Mouse (Mus musculus) limb, embryonic 14.5 days (tissue): ENCODE data around the gene Smo. TPM values are rescaled to one million over a fixed set of nuclear protein-coding genes. Genes with fewer than 3 reads are reported as not detected.
A peak's percentile ranks its signal among the peaks of the same experiment; 100 is the strongest.

ENCODE experiments used
- ATAC-seq: fragments of 200-750 bp; cut with Nextera tagmentation; 2 replicates; pipeline ENCODE4 v1.8.0; 2017; ENCODE audit warnings: low read depth, moderate number of reproducible peaks, moderate TSS enrichment; ENCODE audit not compliant: low FRiP score
- DNase-seq: peaks from one replicate; pipeline ENCODE4 v3.0.0-alpha.2; 2015; ENCODE audit warnings: low spot score
- H3K27ac ChIP-seq: fragments of 300-500 bp; sonication (generic); replicated peaks from 2 replicates; pipeline ENCODE4 v1.5.1; 2014; ENCODE audit warnings: low read depth, mild to moderate bottlenecking, low read length, moderate library complexity, mixed read lengths
- H3K27me3 ChIP-seq: fragments of 300-500 bp; sonication (generic); 2 replicates; pipeline ENCODE4 v1.6.1; 2014; ENCODE audit warnings: low read length, mixed read lengths; ENCODE audit not compliant: control insufficient read depth, insufficient read depth
- H3K36me3 ChIP-seq: fragments of 300-500 bp; sonication (generic); 2 replicates; pipeline ENCODE4 v1.6.1; 2014; ENCODE audit warnings: mild to moderate bottlenecking, low read length, moderate library complexity, mixed read lengths; ENCODE audit not compliant: control insufficient read depth, insufficient read depth
- H3K4me1 ChIP-seq: fragments of 300-500 bp; sonication (generic); 2 replicates; pipeline ENCODE4 v1.6.1; 2014; ENCODE audit warnings: antibody characterized with exemption, low read length, mixed read lengths; ENCODE audit not compliant: control insufficient read depth, insufficient read depth
- H3K4me2 ChIP-seq: fragments of 300-500 bp; sonication (generic); replicated peaks from 2 replicates; pipeline ENCODE4 v1.6.1; 2014; ENCODE audit warnings: low read depth, mild to moderate bottlenecking, low read length, moderate library complexity; ENCODE audit not compliant: severe bottlenecking
- H3K4me3 ChIP-seq: fragments of 300-500 bp; sonication (generic); replicated peaks from 2 replicates; pipeline ENCODE4 v1.5.1; 2014; ENCODE audit warnings: low read length
- H3K9ac ChIP-seq: fragments of 300-500 bp; sonication (generic); 2 replicates; pipeline ENCODE4 v1.6.1; 2014; ENCODE audit warnings: mild to moderate bottlenecking, low read depth, low read length, moderate library complexity; ENCODE audit not compliant: severe bottlenecking
- H3K9me3 ChIP-seq: fragments of 300-500 bp; sonication (generic); 2 replicates; pipeline ENCODE4 v1.6.1; 2016; ENCODE audit warnings: low read length; ENCODE audit not compliant: control insufficient read depth
- POLR2A ChIP-seq: fragments of 200-500 bp; IDR thresholded peaks from 2 replicates; pipeline ENCODE4 v1.8.0; 2012; ENCODE audit warnings: inconsistent platforms, mild to moderate bottlenecking, moderate library complexity, borderline replicate concordance; ENCODE audit not compliant: insufficient read depth, insufficient read length; ENCODE audit errors: extremely low read depth
- WGBS: fragments of 180-500 bp; shearing (Covaris S2); extraction: QIAGEN DNeasy Blood & Tissue Kit; methylation state at CpG from one replicate; pipeline ENCODE4 v1.1.7; 2014; 5-methylcytosine and 5-hydroxymethylcytosine counted together
- polyA plus RNA-seq, 2 experiments: library from polyadenylated mRNA; depleted of rRNA in 1 of 2; stranded (reverse) in 1 of 2; unstranded in 1 of 2; fragments of >200 nt; fragmentation: Nextera tagmentation in 1 of 2; extraction: Ambion mirVana in 1 of 2; gene quantifications; 2 replicates each; pipeline versions ENCODE4 v1.2.1 to v1.2.3; 2012 to 2014

Gene Smo
- polyA plus RNA-seq, 2 experiments = 58.1 to 104 TPM

DNA sequence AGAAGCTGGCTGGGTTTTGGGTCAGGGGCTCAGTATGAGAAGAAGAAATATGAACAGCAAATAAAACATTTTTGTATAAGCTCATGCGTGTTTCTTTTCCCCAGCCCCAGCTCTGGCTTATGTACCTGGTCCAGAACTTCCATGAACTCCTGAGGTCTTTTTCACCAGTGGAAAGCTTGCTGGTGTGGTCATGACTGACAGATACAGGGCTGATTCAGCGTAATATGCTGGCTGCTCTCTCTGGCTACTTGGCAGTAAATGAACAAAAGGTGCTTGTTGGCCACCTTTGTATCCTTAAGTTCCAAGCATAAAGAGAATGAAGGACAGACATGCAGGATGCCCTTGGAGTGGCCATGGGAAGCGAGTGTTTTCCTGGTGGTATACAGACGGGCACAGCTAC lies 26.0 kb downstream of the Smo start:
- no peak overlapping the region for H3K27ac ChIP-seq
- H3K9me3 ChIP-seq = no peaks in the 10 kb centered on the region
- H3K9ac ChIP-seq = no peak overlapping the region
- H3K36me3 ChIP-seq = peaks cover 49% of the 10 kb centered on the region
- no peaks in the 10 kb centered on the region for H3K4me1 ChIP-seq
- 92% methylated on average over 4 of the region's 4 CpGs for WGBS
- H3K4me2 ChIP-seq = no peak overlapping the region
- DNase-seq (no peak), ATAC-seq (no peak)
- H3K27me3 ChIP-seq = no peaks in the 10 kb centered on the region
- no peak overlapping the region for H3K4me3 ChIP-seq
- no peak for TF ChIP-seq POLR2A

DNA sequence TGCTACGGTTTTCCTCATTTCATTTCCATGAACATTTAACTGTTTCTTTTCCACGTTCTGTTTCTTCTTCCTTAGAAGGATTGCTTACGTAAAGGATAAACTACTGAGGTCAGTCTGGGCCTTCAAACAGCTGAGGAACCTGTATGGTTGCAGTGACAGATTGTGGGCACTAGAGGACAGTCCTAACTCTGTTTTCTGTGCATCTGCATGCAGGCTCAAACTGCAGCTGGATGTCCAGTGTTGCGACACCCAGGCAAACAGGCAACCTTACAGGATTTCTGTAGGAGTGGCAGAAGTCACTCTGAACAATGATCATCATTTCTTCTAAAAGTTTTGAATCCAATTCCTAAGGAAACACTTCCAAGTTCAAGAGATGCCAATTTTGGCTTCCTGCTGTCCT lies 27.2 kb downstream of the Smo start:
- no peak for DNase-seq
- H3K9ac ChIP-seq = no peak overlapping the region
- no peak overlapping the region for H3K27ac ChIP-seq
- no peaks in the 10 kb centered on the region for H3K27me3 ChIP-seq
- H3K36me3 ChIP-seq = peaks cover 37% of the 10 kb centered on the region
- H3K4me1 ChIP-seq = no peaks in the 10 kb centered on the region
- H3K9me3 ChIP-seq = no peaks in the 10 kb centered on the region
- no peak overlapping the region for H3K4me2 ChIP-seq
- H3K4me3 ChIP-seq = no peak overlapping the region
- 56% methylated on average over 4 of the region's 4 CpGs for WGBS
- no peak for ATAC-seq
- no peak for TF ChIP-seq POLR2A

- Histone ChIP-seq H3K9me3 (no peaks in the 10 kb centered on the region), H3K4me2 (no peak overlapping the region), H3K36me3 (0 out of 2 replicates have a peak, but pooled peaks cover 9% of the 10 kb centered on the region), H3K4me3 (no peak overlapping the region), H3K4me1 (peaks cover 4% of the 10 kb centered on the region; the same call in 1 of the 2 replicates), H3K27ac (no peak overlapping the region), H3K9ac (no peak overlapping the region), H3K27me3 (no peaks in the 10 kb centered on the region)
- WGBS = 91% methylated on average over 2 of the region's 2 CpGs
- no peak for DNase-seq
- TF ChIP-seq POLR2A = no peak
- ATAC-seq = no peak
These were observed 31.6 kb downstream of the Smo start for GRCm38 (mm10) chr6:29766874-29767273.

DNA sequence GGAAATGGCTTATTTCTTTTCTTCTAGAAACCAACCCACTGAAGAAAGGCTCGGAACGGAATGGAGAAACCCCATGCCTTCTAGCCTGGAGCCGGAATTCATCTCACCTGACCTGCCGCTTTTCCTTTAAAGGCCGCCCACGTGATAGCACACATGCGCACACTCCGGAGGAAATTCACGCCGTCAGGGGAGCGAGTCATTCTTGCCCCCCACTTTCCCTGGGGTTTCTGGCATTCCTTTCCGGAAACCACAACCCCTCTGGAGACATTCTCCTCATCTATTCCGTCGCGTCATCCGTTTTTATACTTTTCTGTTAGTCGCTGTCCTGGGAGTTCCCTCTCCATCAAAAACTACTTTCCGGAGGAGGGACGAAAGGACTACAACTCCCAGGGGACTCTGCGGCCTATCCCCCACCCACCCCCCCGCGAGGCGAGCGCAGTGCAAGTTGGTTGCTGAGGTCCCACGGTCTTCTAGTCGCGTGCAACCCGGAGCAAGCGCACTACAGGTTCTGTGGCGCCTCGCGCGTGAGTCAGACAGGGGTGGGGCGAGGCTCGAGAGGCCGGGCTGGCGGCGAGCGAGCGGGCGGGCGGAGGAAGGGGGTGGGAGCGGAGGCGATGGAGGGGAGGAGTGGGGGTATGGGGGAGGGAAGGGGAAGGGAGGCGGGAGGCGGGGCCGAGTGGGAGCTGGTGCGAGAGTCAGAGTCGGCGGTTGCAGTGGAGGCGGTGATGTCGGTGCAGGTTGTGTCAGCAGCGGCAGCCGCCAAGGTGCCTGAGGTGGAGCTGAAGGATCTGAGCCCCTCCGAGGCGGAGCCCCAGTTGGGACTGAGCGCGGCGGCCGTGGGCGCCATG lies 32.7 kb downstream of the Smo start, which contains the start of gene Ahcyl2:
Ahcyl2 (plus strand) TSS at position 199 of the 848 bp plus-strand sequence.
- TF ChIP-seq POLR2A = peak; percentile 84; the same call in 1 of the 2 replicates
- H3K4me3 ChIP-seq = peak within 1 kb of the TSS; percentile 84
- under 1% methylated on average over 38 of the region's 61 CpGs for WGBS

DNA sequence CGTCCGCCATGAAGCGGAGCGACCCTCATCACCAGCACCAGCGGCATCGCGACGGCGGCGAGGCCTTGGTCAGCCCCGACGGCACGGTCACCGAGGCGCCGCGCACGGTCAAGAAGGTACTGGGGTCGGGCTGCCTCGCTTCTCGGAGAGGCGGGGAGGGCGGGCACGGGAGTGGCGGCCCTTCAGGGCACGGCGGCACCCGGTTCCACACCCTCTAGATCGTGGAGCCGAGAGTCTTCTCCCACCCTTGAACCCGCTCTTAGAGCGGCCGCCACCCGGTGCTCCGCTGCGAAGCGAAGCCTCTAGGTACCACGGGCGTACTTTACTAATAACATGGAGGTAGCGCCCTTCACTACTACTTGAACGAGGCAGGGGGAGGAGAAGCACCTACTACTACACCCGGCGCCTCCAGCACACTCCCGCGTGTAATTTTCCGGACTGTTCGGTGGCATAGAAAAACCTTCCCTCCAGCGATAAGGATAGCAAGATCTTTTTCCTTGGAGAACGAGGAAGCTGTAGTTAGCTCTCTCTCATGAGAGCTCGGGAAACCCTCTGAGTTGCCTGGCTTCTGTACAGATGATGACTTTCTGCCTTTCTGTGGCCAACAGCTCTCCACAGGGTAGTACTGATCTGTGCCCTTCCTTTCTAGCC lies 33.6 kb downstream of the Smo start:
- H3K27me3 ChIP-seq = no peaks in the 10 kb centered on the region
- ATAC-seq = no peak; the same call in 1 of the 2 replicates
- H3K4me1 ChIP-seq = peaks cover 4% of the 10 kb centered on the region; the same call in 1 of the 2 replicates
- no peak for TF ChIP-seq POLR2A
- no peaks in the 10 kb centered on the region for H3K36me3 ChIP-seq
- peak; percentile 29 for DNase-seq
- WGBS = under 1% methylated on average over 46 of the region's 50 CpGs
- H3K9ac ChIP-seq = peak overlapping the region; percentile 81
- H3K9me3 ChIP-seq = no peaks in the 10 kb centered on the region
- H3K27ac ChIP-seq = peak overlapping the region; percentile 85
- H3K4me2 ChIP-seq = peak overlapping the region; percentile 65
- peak overlapping the region; percentile 84 for H3K4me3 ChIP-seq

More for the DNA sequence above, 32.7 kb downstream of the Smo start, which contains the start of gene Ahcyl2:
- ATAC-seq (peak; percentile 98), DNase-seq (peak; percentile 96)
- Histone ChIP-seq H3K9me3 (no peaks in the 10 kb centered on the region), H3K27me3 (no peaks in the 10 kb centered on the region), H3K4me2 (peak within 1 kb of the TSS; percentile 65), H3K27ac (peak within 1 kb of the TSS; percentile 85), H3K36me3 (no peaks in the 10 kb centered on the region), H3K4me1 (peaks cover 4% of the 10 kb centered on the region; the same call in 1 of the 2 replicates), H3K9ac (peak within 1 kb of the TSS; percentile 81)
